Mouse (Mus musculus): Measurements from ENCODE around the gene Cyp2f2. TPM values are rescaled to one million over a fixed set of nuclear protein-coding genes. Genes with fewer than 3 reads are reported as not detected.
A peak's percentile ranks its signal among the peaks of the same experiment; 100 is the strongest.

Gene Cyp2f2
- polyA plus RNA-seq, 1 experiment from 2014 or later, result not detected

DNA sequence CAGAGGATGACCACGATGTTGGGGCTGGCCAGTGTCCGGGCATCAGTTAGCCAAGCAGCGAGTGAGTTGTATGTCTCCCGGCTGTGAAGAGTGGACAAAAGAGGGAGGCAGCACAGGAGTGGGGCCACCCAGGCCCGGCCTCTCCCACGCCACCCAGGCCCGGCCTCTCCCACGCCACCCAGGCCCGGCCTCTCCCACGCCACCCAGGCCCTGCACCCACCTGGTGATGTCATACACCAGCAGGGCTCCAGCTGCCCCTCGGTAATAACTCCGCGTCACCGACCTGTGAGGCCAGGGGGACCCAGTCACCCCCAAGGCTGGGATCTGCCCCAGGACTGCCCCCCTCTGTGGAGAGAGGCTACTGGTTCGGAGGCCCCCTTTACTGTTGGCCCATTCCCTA is 54.8 kb downstream of the Cyp2f2 start:
- no peak overlapping the region for H3K27ac ChIP-seq (replicated peaks; ENCODE audit: low read depth, low read length)
- 95% methylated on average over 15 of the region's 15 CpGs for WGBS

DNA sequence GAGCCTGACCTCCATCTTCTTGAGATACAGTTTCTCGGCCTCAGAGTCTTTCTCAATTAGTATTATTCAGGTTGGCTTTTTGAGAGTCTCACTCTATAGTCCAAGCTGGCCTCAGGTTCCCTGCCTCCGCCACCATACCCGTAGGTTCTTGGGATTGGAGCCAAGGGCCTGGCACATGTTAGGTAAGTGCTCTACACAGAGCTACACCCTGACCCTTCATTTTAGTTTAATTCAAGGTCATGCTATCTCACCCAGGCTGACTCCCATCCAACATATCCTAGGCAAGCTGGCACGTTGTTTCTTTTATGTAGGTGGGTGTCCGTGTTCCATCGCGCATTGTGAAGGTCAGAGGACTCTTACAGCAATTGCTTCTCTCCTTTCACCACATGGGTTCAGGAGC is 55.2 kb downstream of the Cyp2f2 start:
- Histone ChIP-seq H3K4me3 (ENCODE audit: low read depth, low read length) (no peak overlapping the region), H3K27me3 (ENCODE audit: control insufficient read depth, insufficient read depth, low read length) (no peaks in the 10 kb centered on the region), H3K9ac (replicated peaks; ENCODE audit: low read length) (no peak overlapping the region), H3K27ac (replicated peaks; ENCODE audit: low read depth, low read length) (no peak overlapping the region), H3K36me3 (replicated peaks; ENCODE audit: control insufficient read depth, insufficient read depth, low read depth, low read length) (peaks cover 4% of the 10 kb centered on the region), H3K4me2 (ENCODE audit: low read depth, low read length) (no peak overlapping the region), H3K4me1 (ENCODE audit: control insufficient read depth, insufficient read depth, low read length) (no peaks in the 10 kb centered on the region), H3K9me3 (replicated peaks; ENCODE audit: control insufficient read depth, low read length) (no peaks in the 10 kb centered on the region)
- WGBS, result 94% methylated on average over 7 of the region's 7 CpGs
- ATAC-seq (replicated peaks; ENCODE audit: insufficient number of reproducible peaks, low FRiP score, low TSS enrichment, low read depth) (no peak), DNase-seq (ENCODE audit: low spot score) (no peak)

More for the DNA sequence above, 54.8 kb downstream of the Cyp2f2 start:
- ATAC-seq (replicated peaks; ENCODE audit: insufficient number of reproducible peaks, low FRiP score, low TSS enrichment, low read depth) (no peak), DNase-seq (ENCODE audit: low spot score) (no peak)
- H3K9me3 ChIP-seq (replicated peaks; ENCODE audit: control insufficient read depth, low read length), result no peaks in the 10 kb centered on the region
- no peak overlapping the region for H3K4me3 ChIP-seq (ENCODE audit: low read depth, low read length)
- no peak overlapping the region for H3K9ac ChIP-seq (replicated peaks; ENCODE audit: low read length)
- H3K27me3 ChIP-seq (ENCODE audit: control insufficient read depth, insufficient read depth, low read length), result no peaks in the 10 kb centered on the region
- H3K36me3 ChIP-seq (replicated peaks; ENCODE audit: control insufficient read depth, insufficient read depth, low read depth, low read length), result peaks cover 4% of the 10 kb centered on the region
- H3K4me2 ChIP-seq (ENCODE audit: low read depth, low read length), result no peak overlapping the region
- no peaks in the 10 kb centered on the region for H3K4me1 ChIP-seq (ENCODE audit: control insufficient read depth, insufficient read depth, low read length)

DNA sequence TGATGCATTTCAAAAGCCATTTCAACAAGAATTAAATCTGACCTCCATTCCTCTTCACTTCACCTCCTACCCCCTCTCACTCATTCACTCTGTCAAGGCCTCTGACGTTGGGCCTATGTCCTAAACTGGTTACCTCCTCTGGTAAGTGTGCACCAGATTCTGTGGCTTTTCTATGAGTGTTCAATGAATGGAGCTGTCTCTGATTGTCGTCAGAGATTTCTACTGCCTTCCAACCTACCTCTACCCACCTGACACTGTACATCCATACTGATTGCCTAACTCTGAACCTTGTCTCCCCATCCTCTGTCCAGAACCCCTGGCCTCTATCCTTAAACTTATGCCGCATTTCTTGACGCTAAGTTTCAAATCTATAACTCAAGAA is 58.2 kb downstream of the Cyp2f2 start:
- H3K4me3 ChIP-seq (ENCODE audit: low read depth, low read length), result peak overlapping the region; percentile 69

DNA sequence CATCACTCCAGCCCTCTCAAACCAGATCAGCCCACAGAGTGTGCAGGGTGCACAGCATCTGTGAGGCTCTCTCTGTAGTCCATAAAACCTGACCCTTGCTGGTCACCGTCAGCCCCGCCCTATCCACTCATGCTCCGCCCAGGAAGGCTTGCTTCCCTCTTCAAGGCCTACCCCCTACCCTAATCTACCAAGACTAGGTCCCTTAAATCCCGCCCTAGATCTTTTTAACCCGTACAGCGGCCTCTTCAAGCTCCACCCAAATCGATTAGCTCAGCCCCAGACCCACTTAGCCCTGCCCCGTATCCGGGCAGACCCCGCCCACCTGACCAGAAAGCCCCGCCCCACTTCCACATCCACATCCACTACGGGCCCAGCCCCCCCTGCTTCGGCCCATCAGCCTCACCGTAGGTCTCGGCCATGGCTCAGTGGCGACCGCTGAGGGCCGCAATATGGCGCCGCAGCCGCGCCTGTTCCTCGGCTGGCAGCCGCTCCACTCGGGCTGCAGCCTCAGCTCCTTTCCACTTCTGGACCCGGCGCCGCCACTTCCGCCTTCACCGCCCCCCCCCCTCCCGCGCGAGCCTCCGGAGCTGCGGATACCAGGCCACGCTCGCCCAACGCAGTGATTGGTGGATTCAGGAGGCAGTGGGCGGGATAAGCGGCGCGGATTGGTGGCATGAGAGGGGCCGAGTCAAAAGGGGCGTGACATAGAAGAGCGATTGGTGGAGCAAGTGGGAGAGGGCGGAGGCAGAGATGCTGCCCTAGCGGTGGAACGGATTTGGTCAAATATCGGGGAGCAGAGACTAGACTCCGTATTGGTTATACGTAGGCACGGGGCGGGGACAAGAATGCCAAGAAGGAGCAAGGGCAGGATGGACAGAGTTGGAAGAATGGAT is 58.9 kb downstream of the Cyp2f2 start, which contains the start of gene Rab4b:
Gene Rab4b (minus strand): TSS at position 573 of the 893 bp plus-strand sequence.
- Histone ChIP-seq H3K4me2 (ENCODE audit: low read depth, low read length) (peak within 1 kb of the TSS; percentile 36), H3K27me3 (ENCODE audit: control insufficient read depth, insufficient read depth, low read length) (no peaks in the 10 kb centered on the region), H3K36me3 (replicated peaks; ENCODE audit: control insufficient read depth, insufficient read depth, low read depth, low read length) (no peaks in the 10 kb centered on the region), H3K4me3 (ENCODE audit: low read depth, low read length) (peak within 1 kb of the TSS; percentile 69), H3K9me3 (replicated peaks; ENCODE audit: control insufficient read depth, low read length) (no peaks in the 10 kb centered on the region), H3K9ac (replicated peaks; ENCODE audit: low read length) (peak within 1 kb of the TSS; percentile 54), H3K4me1 (ENCODE audit: control insufficient read depth, insufficient read depth, low read length) (no peaks in the 10 kb centered on the region), H3K27ac (replicated peaks; ENCODE audit: low read depth, low read length) (peak within 1 kb of the TSS; percentile 84)
- ATAC-seq (replicated peaks; ENCODE audit: insufficient number of reproducible peaks, low FRiP score, low TSS enrichment, low read depth), result peak; percentile 97
- DNase-seq (ENCODE audit: low spot score), result peak; percentile 99
- WGBS, result 1% methylated on average over 47 of the region's 53 CpGs

More for the DNA sequence above, 58.2 kb downstream of the Cyp2f2 start:
- peak overlapping the region; percentile 84; the same call in 1 of the 2 replicates for H3K27ac ChIP-seq (replicated peaks; ENCODE audit: low read depth, low read length)
- peaks cover 2% of the 10 kb centered on the region for H3K36me3 ChIP-seq (replicated peaks; ENCODE audit: control insufficient read depth, insufficient read depth, low read depth, low read length)
- peak; percentile 16 for ATAC-seq (replicated peaks; ENCODE audit: insufficient number of reproducible peaks, low FRiP score, low TSS enrichment, low read depth)
- H3K9me3 ChIP-seq (replicated peaks; ENCODE audit: control insufficient read depth, low read length), result no peaks in the 10 kb centered on the region
- no peaks in the 10 kb centered on the region for H3K27me3 ChIP-seq (ENCODE audit: control insufficient read depth, insufficient read depth, low read length)
- H3K4me2 ChIP-seq (ENCODE audit: low read depth, low read length), result peak overlapping the region; percentile 36
- no peak for DNase-seq (ENCODE audit: low spot score)
- peak overlapping the region; percentile 54 for H3K9ac ChIP-seq (replicated peaks; ENCODE audit: low read length)
- 20% methylated on average over 4 of the region's 4 CpGs for WGBS
- no peaks in the 10 kb centered on the region for H3K4me1 ChIP-seq (ENCODE audit: control insufficient read depth, insufficient read depth, low read length)

DNA sequence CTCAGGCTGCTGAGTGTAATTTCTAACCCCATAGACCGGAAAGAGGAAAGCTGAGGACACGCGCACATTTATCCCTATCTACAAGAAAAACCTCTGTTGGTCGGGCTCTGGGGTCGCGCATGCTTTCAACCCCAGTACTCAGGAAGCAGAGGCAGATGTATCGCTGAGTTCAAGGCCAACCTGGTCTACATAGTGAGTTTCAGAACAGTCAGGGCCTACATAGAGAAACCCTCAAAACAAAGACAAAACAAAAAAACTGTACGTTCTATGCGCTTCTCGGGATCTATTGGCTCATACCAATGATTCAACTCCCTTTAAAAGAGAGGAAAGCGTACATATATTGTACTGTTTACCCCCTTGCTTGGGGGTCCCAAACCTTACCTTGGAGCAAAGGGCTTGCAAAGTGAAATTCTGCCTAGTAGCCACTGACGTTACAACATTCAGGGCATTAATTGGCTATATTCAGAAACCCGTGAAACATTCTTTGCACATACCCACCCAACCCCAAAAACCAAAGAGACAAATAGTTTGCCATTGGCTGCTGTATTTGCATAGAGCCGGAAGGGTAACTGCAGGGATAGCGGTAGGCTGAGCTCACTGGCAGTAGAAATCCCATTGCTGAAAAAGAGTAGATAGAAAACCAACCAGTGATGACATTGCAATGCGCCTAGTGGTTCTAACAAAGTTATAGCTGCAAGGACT is 59.7 kb downstream of the Cyp2f2 start:
- ATAC-seq (replicated peaks; ENCODE audit: insufficient number of reproducible peaks, low FRiP score, low TSS enrichment, low read depth), result 0 out of 2 replicates have a peak, but pooled peaks have one; percentile 0
- H3K4me3 ChIP-seq (ENCODE audit: low read depth, low read length), result peak overlapping the region; percentile 69
- 46% methylated on average over 16 of the region's 16 CpGs for WGBS
- no peaks in the 10 kb centered on the region for H3K27me3 ChIP-seq (ENCODE audit: control insufficient read depth, insufficient read depth, low read length)
- no peaks in the 10 kb centered on the region for H3K4me1 ChIP-seq (ENCODE audit: control insufficient read depth, insufficient read depth, low read length)
- peak overlapping the region; percentile 5; the same call in 1 of the 2 replicates for H3K27ac ChIP-seq (replicated peaks; ENCODE audit: low read depth, low read length)
- H3K36me3 ChIP-seq (replicated peaks; ENCODE audit: control insufficient read depth, insufficient read depth, low read depth, low read length), result no peaks in the 10 kb centered on the region
- H3K9me3 ChIP-seq (replicated peaks; ENCODE audit: control insufficient read depth, low read length), result no peaks in the 10 kb centered on the region
- DNase-seq (ENCODE audit: low spot score), result no peak
- peak overlapping the region; percentile 14; the same call in 1 of the 2 replicates for H3K9ac ChIP-seq (replicated peaks; ENCODE audit: low read length)
- H3K4me2 ChIP-seq (ENCODE audit: low read depth, low read length), result peak overlapping the region; percentile 32

DNA sequence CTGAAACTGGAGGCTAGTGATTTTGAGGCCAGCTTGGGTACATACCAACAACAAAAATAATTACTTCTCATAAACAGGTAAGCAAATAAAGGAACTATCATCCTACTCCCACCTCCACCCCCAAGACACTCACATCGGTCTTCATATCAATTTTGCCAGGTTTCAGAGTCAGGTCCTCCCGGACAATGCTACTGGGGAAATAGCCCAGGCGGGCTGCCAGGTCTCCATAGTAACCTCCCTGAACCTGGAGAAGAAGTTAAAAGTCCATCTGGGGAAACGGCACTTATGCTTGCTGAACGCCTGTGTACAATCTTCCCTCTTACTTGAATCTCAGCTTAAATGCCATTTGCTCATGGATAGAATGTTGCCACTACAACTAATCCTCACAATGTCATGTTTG is 60.3 kb downstream of the Cyp2f2 start:
- DNase-seq (ENCODE audit: low spot score) (no peak), ATAC-seq (replicated peaks; ENCODE audit: insufficient number of reproducible peaks, low FRiP score, low TSS enrichment, low read depth) (no peak)
- Histone ChIP-seq H3K4me3 (ENCODE audit: low read depth, low read length) (no peak overlapping the region), H3K4me1 (ENCODE audit: control insufficient read depth, insufficient read depth, low read length) (no peaks in the 10 kb centered on the region), H3K4me2 (ENCODE audit: low read depth, low read length) (no peak overlapping the region), H3K27ac (replicated peaks; ENCODE audit: low read depth, low read length) (no peak overlapping the region), H3K9me3 (replicated peaks; ENCODE audit: control insufficient read depth, low read length) (no peaks in the 10 kb centered on the region), H3K36me3 (replicated peaks; ENCODE audit: control insufficient read depth, insufficient read depth, low read depth, low read length) (peaks cover 3% of the 10 kb centered on the region; the same call in 1 of the 2 replicates), H3K9ac (replicated peaks; ENCODE audit: low read length) (no peak overlapping the region), H3K27me3 (ENCODE audit: control insufficient read depth, insufficient read depth, low read length) (no peaks in the 10 kb centered on the region)
- 89% methylated on average over 5 of the region's 5 CpGs for WGBS

DNA sequence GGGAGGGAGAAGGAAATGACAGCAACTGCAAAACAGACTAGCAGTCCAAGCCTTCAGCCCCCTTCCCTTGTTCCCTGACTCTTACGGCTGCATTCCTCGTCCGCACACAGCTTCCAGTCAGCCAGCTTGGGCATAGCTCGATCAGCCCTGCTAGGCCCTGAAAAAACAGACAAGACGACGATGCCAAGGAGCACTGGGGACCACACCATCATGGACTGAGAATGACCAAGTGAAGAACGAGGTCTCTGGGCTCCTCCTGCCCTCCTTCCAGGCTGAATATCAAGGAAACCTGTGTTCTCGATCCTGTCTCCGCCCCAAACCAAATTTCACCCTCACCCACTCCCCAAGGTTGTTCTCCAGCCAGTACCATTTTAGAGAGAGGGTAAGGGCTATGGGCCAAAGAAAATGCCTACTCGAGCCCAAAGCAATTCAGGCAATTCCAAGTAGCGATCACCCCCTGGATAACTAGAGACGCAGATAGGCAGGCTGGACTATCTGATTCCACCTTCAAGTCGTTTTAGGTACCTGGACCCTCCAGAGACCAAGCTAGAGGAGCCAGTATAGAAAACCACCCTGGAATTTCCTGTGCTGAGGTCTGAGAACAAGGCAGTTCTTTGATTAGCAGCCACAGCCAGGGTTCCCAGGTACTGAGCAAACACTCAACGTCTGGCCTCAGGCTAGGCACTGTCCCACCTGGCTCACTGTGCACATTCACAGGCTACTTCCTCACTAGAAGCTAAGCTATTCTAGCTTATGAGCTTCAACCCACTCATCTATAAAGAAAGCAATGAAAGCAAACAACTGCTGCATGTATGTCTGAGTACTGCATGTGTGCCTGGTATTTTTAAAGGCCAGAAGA is 61.4 kb downstream of the Cyp2f2 start, which contains the start of the genes Gm21983 and Mia:
Gene Gm21983 (minus strand): TSS at position 250 of the 859 bp plus-strand sequence.
Gene Mia (minus strand): TSS at position 321 of the 859 bp plus-strand sequence.
- DNase-seq (ENCODE audit: low spot score) (no peak), ATAC-seq (replicated peaks; ENCODE audit: insufficient number of reproducible peaks, low FRiP score, low TSS enrichment, low read depth) (no peak)
- H3K27ac ChIP-seq (replicated peaks; ENCODE audit: low read depth, low read length), result no peak within 1 kb of the TSS
- H3K9ac ChIP-seq (replicated peaks; ENCODE audit: low read length), result no peak within 1 kb of the TSS
- H3K4me2 ChIP-seq (ENCODE audit: low read depth, low read length), result no peak within 1 kb of the TSS
- H3K9me3 ChIP-seq (replicated peaks; ENCODE audit: control insufficient read depth, low read length), result no peaks in the 10 kb centered on the region
- H3K4me1 ChIP-seq (ENCODE audit: control insufficient read depth, insufficient read depth, low read length), result no peaks in the 10 kb centered on the region
- H3K36me3 ChIP-seq (replicated peaks; ENCODE audit: control insufficient read depth, insufficient read depth, low read depth, low read length), result peaks cover 11% of the 10 kb centered on the region
- H3K27me3 ChIP-seq (ENCODE audit: control insufficient read depth, insufficient read depth, low read length), result no peaks in the 10 kb centered on the region
- WGBS, result 70% methylated on average over 14 of the region's 14 CpGs
- H3K4me3 ChIP-seq (ENCODE audit: low read depth, low read length), result no peak within 1 kb of the TSS
